ENCODE assay signal across 34 mouse cellular contexts in the genomic region with DNA sequence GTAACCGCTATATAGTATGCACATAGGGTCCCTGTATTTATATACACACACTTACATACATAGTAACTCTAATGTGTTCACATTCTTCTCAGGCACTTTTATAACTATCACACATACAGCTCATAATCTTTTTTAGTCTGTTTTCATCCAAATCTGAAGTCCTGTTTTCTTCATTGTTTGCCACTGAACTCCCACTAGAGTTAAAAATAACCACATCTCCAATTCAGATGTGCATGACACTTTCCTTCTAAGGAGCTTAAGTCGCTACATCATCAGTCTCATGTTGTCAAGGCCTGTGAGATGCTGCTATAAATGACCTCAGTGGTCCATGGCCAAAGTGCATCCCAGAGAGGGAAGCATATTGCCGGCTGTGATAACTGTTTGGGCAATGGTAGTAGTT.
"Had no signal": no experiment of that assay in that cellular context is flagged by ENCODE, and none has a peak within 500 bp of the region (broad histone marks: within the 10 kb centered on the region; RNA-seq: fewer than 3 reads in every experiment).

No protein-coding gene starts in this region.

- H3K27ac ChIP-seq: heart, embryonic 13.5 days; heart, embryonic 15.5 days; hindbrain, embryonic 10.5 days; hindbrain, embryonic 12.5 days; hindbrain, embryonic 13.5 days; hindbrain, embryonic 14.5 days; hindbrain, embryonic 15.5 days; hindbrain, postnatal 0 days; intestine, embryonic 15.5 days; kidney, embryonic 15.5 days; kidney, postnatal 0 days; layer of hippocampus, adult 2 months had no signal

- H3K4me1 ChIP-seq: hindbrain, embryonic 10.5 days; hindbrain, embryonic 12.5 days; hindbrain, embryonic 13.5 days; hindbrain, embryonic 15.5 days; intestine, embryonic 15.5 days; kidney, embryonic 15.5 days had no signal

- DNase-seq: heart, postnatal 10 days; heart, postnatal 14 days; heart, postnatal 36 days; heart, postnatal 4 days; kidney, adult 11 months; kidney, adult 18-20 months; kidney, adult 2 months; kidney, adult 8-10 months; kidney, adult 9 months; kidney, postnatal 10 days; kidney, postnatal 14 days; kidney, postnatal 25 days; kidney, postnatal 36 days; kidney, postnatal 4 days; layer of hippocampus, adult 9-11 months; layer of hippocampus, postnatal 36 days had no signal

- H3K4me3 ChIP-seq: heart, embryonic 12.5 days; heart, embryonic 13.5 days; heart, embryonic 15.5 days; hindbrain, embryonic 10.5 days; hindbrain, embryonic 12.5 days; hindbrain, embryonic 13.5 days; hindbrain, embryonic 15.5 days; intestine, embryonic 15.5 days; kidney, embryonic 15.5 days; layer of hippocampus, adult 2 months; left cerebral cortex, adult 2 months had no signal

- ATAC-seq: hindbrain, embryonic 16.5 days; hindbrain, postnatal 0 days; inflammation-experienced regulatory T-cells, adult 6 months; intestine, embryonic 15.5 days; intestine, embryonic 16.5 days; intestine, postnatal 0 days had no signal
